Mouse (Mus musculus): ENCODE results near the gene Dlx1.

Gene Dlx1

DNA sequence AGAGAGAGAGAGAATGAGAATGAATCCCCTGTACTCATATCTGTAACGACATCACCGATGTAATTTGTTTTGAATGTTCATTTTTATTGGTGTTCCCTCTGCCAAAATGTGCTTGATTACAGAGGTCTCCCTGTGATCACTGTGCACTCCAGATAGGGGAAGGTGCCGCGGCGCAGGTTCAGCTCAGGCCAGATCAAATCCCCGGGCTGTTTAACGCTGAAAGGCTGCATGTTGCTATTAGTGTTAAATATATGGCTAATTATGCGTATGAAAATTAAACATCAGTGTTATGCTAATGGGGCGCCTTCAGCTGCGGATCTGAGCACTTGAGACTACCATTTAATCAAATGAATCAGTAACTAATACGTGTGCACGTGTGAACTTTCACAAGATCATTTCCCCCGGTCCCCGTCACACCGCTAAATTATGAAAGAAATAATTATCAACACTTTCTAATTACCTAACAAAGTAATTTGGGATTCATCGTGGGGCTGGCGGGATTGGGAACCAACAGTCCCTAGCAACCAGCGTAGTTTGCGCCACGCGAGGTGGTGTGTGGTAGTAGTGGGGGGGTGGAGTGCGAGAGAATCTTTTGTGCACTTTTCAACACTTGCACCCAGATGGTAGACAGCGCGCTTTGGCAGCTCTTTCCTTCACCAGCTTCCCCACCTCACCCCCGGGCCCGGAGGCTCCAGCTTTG, at the start of gene Dlx1:
TSS of gene Dlx1 (plus strand) at position 100 of the 700 bp plus-strand sequence.
- DNase-seq (ENCODE audit: low spot score in 2 of 2): no peak

DNA sequence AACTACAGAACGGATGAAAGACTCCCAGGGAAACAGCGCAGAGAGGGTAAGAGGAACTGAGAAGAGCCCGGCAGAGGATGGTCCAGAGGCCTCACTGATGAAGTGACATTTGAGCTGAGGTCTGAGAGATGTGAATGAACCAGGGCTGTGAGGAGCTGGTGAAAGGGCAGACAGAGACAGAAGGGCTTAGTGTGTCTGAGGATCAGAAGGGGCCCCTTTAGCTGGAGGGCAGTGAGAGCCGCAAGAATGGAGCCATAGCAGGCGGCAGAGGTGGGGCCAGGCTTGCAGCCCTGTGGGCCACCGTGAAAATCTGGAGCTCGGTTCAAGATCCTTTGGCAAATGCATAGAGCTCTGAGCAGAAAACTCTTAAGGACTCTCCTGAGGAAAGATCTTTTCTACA, 48.0 kb upstream of the Dlx1 start:
- DNase-seq (ENCODE audit: low spot score in 2 of 2): no peak

DNA sequence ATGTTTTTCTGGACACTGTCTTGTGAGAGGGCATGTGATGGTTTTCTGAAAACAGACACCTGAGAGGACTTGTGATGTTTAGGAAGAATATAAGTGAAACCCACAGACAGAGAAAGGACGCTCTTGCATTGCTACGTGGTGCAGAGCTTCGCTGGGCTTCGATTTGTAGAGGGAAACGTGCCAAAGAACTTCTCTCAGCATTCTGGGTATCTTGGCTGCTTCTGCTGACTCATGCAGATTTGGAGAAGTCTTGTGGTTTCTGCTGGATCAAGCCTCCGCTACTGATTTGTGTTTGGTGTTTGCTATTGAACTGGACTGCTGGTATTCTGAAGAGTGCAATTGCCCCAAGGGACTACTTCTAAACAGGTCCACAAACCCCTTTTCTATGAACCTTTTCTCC, 46.1 kb upstream of the Dlx1 start:
- no peak for DNase-seq (ENCODE audit: low spot score in 2 of 2)

DNA sequence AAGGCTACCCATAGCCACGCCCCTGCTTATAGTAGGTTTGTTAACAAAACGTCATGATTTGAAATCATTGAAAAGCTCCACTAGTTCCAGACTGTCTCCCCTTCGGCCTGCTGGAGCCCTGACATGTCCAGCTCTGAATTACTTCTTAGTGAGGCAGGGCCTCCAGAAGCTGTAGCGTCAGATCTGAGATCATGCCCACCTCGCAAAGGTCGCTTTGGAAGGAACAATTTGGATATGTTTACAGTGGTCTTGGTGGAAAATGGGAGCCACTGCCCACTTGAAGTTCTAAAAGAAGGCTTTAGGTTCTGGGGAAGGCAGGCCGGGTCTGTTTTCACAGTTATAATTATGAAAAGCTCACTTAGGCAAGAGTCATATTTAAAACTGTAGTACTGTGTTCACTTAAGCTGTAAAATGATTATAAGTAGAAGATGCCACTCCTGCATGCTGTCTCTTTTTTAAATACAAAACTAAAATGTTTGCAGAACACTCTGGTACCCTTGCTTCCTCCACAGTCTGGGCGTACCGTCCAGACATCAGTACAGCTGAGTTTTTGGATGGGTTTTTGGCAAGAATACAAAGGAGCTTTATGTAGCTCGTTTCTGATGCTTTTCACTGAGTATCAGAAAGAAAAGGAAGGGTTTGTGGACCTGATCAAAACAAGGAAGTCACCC, 44.7 kb upstream of the Dlx1 start:
- no peak for DNase-seq (ENCODE audit: low spot score in 2 of 2)

DNA sequence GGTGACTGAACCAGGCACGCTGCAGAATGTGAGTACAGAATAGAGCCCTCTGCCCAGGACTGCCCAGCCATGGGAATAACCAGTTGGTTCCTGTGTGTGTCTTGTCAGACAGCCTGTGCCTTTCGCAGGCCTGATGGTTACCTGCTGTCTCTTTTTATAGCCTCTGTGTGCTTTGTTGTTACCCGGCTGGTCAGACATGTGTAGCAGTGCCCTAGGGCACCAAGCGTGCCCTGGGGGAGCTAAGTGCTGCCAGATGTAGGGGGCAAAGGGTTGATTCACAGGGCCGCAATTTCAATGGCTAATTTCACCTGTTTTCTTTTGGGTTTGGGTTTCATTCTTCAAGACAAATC, 44.2 kb upstream of the Dlx1 start:
- DNase-seq (ENCODE audit: low spot score in 2 of 2): no peak

DNA sequence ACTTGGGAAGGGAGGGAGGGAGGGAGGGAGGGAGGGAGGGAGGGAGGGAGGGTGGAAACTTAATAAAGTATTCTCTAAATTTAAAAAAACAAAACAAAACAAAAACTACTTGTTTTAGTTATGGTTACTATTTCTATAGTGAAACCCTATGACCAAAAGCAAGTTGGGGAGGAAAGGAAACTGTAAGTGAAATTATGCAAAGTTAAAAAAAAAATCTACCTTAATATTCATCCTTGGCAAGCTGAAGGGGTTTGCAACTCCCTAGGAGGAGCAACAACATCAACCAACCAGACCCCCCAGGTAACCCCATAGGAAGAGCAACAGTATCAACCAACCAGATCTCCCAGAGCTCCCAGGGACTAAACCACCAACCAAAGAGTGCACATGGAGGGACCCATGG, 36.6 kb upstream of the Dlx1 start:
- no peak for DNase-seq (ENCODE audit: low spot score in 2 of 2)

DNA sequence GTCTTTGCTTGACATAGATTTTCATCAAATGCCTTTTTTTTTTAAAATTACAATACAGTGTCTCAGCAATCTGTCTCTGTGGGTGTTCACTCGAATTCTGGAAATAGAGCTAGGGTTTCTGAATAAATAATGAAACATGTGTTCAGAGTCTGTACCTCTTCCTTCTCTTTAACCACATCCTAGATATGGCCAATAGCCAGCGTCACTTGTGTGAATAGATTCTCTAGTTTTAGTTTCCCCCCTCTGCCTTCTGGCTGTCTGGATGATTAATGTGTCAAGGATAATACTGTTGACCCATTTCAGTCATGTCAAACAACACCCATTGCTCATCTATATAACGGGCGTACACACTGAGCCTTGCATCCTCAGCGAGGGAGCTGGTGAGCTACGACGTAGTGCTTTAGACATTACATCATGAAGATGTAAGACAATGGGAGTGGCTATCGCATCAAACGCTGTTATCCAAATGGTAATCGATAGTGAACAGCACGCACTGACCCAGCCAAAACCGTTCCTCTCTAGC, 34.7 kb upstream of the Dlx1 start:
- DNase-seq (ENCODE audit: low spot score in 2 of 2): no peak

DNA sequence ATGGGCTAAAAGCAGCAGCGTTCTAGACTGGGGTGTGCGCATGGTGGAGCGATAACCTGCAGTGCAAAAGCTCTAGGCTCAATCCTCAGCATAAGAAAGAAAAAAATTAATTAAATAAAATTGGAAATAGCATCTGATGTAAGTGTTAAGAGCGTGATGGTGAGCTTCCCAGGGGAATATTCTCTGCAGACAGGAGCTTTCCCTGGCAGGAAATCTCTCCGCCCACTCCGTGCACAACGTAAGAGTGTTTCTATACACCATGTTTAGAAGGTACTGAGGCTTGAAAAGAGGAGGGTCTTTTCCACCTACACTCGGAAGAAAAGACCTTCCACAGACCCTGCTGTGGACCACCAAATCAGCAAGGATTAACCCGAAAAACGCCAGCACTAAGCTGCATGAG, 33.4 kb upstream of the Dlx1 start:
- DNase-seq (ENCODE audit: low spot score in 2 of 2): no peak

DNA sequence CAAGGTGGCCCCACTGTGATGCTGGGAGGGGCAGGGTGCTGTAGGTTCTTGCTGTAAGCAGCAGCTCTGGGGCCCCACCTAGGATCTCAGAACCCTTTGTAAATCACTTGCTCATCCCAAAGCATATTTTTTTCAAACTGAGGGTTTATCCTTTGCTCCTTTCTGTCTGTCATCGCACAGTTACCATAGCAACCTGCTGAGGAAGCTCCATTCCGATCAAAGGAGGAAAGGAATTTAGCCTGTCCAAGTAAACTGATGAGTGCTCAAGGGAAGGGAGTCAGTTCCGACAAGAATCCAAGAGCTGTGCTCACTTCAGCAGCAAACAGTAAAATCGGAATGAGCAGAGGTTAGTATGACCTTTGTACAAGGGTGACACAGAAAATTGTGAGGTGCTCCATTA, 32.9 kb upstream of the Dlx1 start:
- DNase-seq (ENCODE audit: low spot score in 2 of 2): no peak

DNA sequence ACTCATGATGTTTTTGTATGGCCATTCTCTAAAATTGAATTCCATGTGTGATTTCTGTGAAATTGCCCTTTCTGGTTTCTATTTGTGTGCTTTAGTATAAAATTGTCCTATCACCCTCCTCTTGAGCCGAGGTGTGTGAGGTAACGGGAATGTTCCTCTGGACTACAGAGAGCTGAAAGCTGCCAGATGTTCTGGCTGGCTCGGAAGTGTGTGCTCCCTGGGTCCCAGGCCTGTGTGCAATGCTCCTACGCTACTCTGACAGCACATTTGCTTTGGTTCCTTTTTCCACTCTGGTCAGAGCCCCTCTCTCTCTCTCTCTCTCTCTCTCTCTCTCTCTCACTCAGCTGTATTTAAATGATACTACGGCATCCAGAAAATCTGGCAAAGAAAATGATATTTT, 30.7 kb upstream of the Dlx1 start:
- no peak for DNase-seq (ENCODE audit: low spot score in 2 of 2)

DNA sequence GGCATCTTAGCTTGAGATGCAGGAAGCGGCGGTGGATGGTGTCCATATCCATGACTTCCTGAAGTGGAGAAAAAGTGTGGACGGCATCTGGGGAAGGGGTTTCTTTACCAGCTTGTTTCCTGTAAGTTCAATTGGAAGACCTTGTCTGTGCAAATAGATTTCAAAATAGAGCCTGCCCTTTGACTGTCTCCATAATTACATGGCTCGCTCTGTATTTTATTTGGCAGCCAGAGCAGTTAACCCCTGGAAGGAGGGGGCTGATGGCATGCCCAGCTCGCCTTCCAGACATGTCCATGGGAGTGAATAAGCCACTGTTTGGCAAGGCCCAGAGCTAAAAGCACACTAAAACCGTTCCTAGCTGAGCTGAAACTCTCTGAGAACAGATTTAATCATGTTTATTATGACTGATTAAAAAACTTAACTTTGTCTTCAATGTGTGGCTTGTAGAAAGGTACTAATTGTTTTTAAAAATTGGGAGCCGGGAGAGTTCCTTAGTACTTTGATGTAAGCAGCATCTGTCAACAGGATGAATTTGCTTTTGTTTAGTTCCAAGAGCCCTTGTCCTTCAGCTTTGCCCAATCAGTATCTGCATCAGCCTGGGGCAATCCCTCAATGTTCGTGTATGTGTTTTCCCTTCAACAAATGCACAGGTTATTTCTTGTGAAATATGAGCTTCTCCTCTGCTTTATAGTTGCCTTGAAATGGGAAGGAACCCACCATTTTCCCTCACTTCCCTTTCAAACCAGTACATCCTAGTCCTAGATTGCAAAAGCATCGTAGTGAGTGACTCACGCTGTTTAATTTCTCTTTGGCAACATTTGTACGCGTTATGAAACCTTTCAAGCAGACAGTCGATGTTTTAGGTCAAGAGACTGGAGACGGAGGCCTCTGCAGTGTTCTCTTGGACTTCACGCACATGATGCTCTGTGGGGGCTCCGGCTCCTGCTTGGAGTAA, 28.4 kb upstream of the Dlx1 start:
- no peak for DNase-seq (ENCODE audit: low spot score in 2 of 2)

DNA sequence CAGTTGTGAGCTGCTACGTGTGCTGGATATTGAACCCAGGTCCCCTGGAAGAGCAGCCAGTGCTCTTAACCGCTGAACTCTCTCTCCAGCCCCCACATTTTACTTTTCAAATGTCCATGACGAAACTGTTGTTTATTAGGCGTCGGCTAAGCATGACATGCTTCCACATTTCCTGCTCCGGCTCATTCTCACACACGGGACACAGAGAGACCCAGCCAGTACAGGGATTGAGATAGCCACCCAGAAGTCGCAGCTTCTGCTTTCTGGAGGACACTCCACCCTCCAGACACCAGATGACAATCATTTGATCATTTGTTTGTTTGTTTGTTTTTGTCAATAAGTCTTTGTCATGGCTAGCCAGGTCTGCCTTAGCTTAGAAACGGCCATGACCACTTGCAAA, 23.1 kb upstream of the Dlx1 start:
- no peak for DNase-seq (ENCODE audit: low spot score in 2 of 2)

DNA sequence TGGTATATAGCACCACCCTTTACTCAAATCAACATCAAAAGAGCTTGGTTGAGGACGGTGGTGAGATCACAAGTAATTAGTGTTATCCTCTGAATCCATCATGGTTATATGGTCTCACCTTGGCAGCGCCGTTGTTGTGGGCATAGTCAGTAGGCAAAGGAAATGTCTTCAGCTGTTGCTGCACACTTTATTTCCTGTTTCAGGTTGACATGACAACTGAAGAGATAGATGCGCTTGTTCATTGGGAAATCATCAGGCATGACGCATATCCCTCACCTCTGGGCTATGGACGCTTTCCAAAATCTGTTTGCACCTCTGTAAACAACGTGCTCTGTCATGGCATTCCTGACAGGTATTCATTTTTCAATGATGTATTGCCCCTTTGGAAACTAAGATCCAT, 16.7 kb upstream of the Dlx1 start:
- DNase-seq (ENCODE audit: low spot score in 2 of 2): no peak

DNA sequence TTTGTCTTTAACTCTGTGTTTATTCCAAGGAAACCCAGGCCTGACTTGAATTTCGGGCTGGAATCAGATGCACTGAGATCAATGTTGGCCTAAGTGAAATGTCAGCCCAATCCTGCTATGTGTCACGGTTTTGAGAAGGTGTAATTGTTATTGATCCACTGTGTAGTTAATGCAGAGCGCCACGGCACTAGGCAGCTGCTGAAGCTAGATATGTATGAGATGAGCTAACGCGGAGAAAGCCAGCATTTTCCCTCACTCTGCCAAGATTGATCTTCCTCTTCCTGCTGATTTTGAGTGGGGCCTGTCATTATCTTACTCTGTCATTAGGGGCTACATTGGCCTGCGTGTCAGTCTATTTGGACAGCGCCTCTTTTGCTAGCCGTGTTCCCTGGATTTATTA, 15.6 kb upstream of the Dlx1 start:
- no peak for DNase-seq (ENCODE audit: low spot score in 2 of 2)

DNA sequence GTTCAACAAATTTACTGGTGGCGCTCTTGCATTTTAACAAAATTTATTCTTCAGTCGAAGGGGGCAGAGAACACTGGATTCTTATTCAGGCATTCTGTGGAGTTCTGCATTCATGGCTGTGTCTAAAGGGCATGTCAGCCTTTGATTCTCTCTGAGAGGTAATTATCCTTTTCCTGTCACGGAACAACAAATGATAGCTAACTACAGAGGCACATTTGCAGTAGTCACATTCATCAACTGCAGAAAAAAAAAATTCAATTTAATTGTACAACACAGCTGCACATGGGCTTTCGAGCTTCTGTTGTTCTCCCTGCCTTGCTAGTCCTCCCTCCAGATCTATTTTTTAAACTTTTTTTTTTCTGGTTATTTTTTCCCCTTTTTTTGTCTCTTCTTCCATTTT, 10.9 kb upstream of the Dlx1 start:
- no peak for DNase-seq (ENCODE audit: low spot score in 2 of 2)

DNA sequence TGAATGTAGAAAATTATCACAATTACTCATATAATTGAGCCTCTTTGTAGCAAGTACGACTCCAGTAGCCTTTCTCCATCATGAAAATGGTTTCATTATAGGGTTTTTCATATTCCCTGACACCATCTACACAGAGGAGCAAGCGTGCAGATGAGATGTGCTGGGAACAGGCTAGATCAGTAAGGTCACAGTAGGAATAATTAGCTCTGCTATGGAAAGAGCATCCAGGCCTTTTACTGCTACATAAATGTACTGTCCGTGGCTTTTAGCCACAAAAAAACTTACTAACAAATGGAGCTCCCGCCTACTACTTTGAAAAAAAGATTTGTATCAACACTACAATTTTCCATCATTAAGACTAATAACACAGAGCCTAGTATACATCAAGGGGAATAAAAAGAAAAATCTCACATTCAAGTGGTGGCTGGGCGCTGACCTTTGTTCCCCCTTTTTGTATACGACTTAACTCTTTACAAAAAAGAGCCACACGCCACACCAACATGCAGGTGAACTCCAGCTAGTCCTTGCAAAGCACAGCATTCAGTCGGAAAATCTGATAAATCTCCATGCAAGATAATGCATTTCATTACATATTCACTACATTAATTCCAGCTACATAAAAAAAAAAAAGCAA, 10.3 kb upstream of the Dlx1 start:
- DNase-seq (ENCODE audit: low spot score in 2 of 2): no peak

DNA sequence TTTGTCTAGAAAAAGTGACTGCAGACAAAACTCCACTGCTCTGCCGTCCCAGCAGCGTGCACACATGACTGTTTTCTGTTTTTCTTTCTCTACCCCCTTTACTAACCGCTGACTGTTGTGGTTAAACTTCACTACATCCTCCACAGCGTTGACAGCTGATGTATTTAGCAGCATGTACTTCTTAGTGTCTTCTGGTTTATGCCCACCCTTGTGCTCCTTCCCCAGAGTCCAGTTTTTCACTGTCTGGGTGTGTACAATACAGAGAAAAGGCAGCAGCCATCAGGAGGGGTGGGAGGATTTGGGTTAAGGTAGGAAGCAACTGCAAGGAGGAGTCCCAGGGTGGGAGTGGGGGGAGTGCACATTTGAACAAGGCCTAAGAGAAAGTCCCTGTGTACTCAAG, 5.0 kb upstream of the Dlx1 start:
- DNase-seq (ENCODE audit: low spot score in 2 of 2): no peak

DNA sequence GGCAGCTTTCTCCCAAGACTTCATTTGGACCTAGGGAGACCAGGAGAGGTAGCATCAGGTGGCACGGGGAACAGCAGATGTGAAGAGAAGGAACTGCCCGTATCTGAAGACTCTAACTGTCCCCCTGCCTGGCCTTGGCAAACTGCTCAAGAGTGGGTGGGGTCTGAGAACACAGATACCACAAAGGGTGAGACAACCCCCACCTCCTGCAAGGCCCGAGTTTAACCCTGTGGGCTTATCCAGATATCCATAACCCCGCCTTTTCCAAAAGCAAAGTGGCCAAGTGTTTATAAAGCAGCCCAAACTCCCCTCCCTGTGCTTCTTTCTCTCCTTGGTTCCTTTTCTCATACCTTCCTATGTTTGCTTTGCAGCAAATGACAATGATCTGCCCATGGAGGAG, 4.5 kb upstream of the Dlx1 start:
- DNase-seq (ENCODE audit: low spot score in 2 of 2): no peak

DNA sequence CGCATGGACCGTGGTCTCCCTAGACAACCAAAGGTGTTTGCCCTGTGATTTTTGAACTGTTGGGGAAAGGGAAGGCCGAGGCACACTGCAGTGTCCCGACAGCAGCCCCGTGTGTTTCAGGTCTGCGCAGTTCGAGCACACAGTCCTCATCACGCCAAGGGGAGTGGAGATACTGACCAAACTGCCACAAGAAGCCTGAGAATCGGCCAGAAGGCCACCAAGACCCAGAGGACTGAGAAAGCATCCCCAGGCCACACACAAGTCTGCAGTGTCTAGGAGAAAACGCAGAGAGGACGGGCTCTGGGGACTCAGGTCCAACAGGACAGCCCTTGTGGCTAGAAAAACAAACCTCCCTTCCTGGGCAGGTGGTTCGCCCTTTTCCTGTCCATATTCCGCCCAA, 3.1 kb upstream of the Dlx1 start:
- no peak for DNase-seq (ENCODE audit: low spot score in 2 of 2)

DNA sequence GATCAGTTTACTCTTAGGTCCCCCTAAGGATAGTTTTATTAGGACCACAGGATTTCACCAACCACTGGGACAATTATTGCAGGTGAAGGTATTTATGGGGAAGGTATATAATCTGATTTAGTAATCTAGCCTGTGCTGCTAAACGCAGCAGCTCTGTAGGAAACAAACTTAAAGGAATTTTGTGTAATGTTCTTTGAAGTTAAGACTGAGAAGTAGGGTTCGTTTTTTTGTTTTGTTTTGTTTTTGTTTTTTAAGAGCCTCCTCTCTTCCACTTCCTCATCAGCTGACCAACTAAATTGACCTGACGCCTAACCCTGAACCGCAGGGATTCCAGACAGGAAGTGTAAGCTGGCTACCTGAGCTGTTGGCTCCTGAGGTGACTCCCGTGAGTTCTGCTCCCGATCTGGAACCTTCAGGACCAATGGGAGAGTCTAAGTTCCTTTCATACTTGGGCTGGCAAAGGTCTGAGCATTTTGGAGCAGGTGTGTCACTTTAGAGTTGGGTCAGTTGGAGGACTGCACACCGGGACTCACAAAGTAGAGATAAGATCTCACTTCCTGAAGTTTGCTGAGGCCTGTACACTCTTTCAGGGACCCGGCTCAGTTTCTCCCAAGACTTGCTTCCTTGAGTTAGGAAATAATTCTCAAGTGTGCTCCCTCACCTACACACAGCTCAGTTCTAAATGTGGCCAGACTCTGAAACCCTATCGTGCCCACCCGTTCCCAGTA, 1.2 kb upstream of the Dlx1 start:
- no peak for DNase-seq (ENCODE audit: low spot score in 2 of 2)

DNA sequence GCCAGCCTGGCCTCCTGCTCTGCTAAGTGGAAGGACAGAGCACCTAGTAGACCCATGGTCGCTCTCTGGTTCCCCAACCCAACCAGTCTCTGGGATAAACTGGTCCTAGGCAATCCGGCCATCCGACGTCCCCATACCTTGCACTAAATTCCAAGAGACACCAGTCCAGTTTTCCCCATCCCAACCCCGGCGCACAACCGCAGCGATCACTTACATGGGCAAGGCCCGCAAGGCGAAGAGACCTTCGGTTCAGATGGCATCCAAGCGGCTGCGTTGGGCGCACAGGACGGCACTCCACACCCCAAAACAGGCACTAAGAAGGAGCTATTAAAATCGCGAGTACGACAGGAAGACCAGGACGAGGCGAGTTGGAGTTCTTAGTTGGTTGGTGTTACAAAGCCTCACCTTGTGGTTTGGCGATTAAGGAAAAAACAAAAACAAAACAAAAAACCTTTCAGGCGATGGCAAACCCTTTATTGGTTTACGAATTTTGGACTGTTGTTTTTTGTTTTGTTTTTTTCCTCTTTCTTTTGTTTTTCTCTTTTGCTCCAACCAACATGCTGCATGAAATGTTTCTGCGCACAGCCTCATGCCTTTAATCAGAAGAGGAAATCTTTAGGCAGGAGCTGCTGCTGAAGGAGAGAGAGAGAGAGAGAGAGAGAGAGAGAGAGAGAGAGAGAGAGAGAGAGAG, 445 bp upstream of the Dlx1 start:
- no peak for DNase-seq (ENCODE audit: low spot score in 2 of 2)

Data from urinary bladder, postnatal 4 days (tissue).